Mouse (Mus musculus) B cell, adult (primary cell): ENCODE data around the gene Scaper. TPM values are rescaled to one million over a fixed set of nuclear protein-coding genes. Genes with fewer than 3 reads are reported as not detected.

Experiments
- total RNA-seq: library from RNA; stranded (reverse); gene quantifications from 4 replicates; pipeline ENCODE4 v1.2.4, GENCODE M21; 2023; ENCODE audit not compliant: inconsistent age

Gene Scaper
- 27.0 to 33.4 TPM (median 30.4 TPM) in 4 replicates for total RNA-seq

GRCm38 (mm10) chr9:55937664-55938617 is at the start of gene Scaper:
Gene Scaper, minus strand, starts transcription at chr9:55938119.

GRCm38 (mm10) chr9:55538377-55538776 is 399.5 kb downstream of the Scaper start, which contains the start of gene Isl2:
Gene Isl2, plus strand, starts transcription at chr9:55538672.

GRCm38 (mm10) chr9:55512027-55512543 is 425.8 kb downstream of the Scaper start, which contains the start of gene Etfa:
Gene Etfa, minus strand, starts transcription at chr9:55512243.

Other genes with a start within 250 kb of the Scaper start
- gene 4930563M21Rik, start 72.4 kb upstream of the Scaper start, total RNA-seq = not detected in 4 replicates
- 23.9 to 28.3 TPM (median 26.2 TPM) in 4 replicates for gene Rcn2, start 103.7 kb upstream of the Scaper start, total RNA-seq
- 108 to 125 TPM (median 119 TPM) in 4 replicates for gene Pstpip1, start 151.8 kb upstream of the Scaper start, total RNA-seq
- 9.2 to 12.2 TPM (median 10.3 TPM) in 4 replicates for gene Tspan3, start 227.4 kb upstream of the Scaper start, total RNA-seq